Mouse (Mus musculus) left cerebral cortex, adult 11 months (tissue): ENCODE data around the gene Fgf12.

ENCODE experiments used
- DNase-seq: peaks from one replicate; pipeline ENCODE4 v3.0.0; 2022; ENCODE audit warnings: low spot score

Gene Fgf12

DNA sequence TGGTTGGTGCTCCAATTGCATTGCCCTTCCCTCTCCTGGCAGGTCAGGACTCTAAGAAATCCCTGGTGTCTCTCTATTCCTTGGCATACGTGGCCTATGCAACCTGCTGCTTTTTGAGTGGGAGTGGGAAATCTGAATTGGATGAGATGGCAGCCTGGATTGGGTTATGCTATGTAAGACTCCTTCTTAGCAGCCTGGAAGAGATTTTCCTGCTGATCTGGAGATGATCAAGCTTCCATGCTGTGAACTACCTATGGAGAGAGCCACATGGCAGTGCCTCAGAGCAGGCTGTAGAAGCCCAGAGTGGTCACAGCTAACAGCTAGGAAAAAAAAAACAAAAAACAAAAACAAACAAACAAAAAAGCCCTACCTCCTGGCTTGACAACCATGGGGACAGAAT, 277.3 kb downstream of the Fgf12 start:
- no peak for DNase-seq

- DNase-seq = no peak
Observed at GRCm38 (mm10) chr16:28454821-28455220, 298.0 kb downstream of the Fgf12 start.

DNA sequence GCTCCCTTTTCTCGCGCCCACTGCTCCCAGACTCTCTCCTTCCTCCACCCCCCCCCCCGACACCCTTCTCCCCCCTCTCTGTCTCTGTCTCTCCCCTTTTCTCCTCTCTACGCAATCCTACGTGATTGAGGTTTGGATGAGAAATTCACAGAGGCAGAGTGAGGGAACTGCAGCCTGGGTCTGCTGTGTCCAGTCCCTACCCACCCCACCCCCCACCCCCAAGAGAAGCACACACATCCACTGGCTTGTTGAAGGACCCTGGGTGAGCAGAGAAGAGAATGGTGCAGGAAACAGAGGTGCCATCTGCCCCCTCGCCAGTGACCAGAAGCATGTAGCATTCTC, 305.8 kb downstream of the Fgf12 start:
- DNase-seq = no peak

DNA sequence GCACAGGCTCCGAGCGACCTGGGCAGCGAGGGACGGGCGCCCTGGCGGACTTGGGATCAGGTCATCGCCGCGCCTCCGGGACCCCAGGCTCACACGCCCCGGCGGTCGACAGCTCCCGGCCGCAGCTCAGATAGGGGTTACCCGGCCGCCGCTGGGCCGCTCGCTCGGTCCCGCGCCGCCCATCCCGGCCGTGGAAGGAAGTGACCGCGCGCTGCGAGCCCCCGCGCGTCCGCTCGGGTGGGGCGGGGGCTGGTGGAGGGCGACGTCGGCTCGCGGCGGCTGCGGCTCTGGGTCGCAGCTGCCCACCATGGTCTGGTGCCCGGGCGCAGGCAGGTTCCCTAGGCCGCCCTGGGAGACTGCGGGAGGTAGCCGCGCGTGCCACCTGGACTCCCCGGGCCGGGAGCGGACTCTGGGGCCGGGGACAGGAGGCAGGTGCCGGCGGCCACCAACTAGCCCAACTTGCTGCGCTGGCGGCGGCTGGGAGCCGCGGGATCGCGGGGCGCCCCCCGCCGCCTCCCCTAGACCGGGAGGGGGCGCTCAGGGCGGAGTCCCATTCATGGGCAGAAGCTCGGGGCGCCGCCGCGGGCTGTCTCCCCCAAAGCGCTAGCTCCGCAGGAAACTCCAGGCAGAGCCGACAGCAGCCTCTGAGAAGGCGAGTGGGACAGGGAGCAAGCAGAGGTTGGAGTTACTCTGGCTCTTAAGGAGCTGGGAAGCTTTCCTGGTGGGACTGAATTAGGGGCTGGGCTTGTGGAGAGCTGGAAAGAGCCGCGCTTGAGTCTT, 306.3 kb downstream of the Fgf12 start:
- no peak for DNase-seq

DNA sequence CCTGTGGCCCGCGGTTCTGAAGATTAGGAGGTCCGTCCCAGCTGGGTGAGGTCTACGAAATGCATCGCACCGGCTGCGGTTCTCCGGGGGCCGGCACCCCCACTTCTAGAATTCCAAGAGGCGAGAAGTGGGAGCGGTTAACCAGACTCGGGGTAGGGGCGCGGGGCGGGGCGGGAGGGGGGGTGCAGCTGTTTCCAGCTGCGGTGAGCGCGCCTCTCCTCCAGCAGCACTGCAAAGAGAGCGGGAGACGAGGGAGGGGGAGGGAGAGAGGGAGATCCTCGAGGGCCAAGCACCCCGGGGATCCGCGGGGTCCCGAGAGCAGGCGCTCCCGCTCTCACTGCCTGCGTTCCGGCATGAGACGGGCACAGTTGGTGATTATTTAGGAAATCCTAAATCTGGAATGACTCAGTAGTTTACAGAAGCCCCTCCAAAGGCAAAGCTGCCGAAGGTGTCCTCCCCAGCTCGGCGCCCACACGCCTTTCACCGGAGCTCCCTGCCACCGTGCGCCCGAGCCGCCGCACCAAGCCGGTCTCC, 307.0 kb downstream of the Fgf12 start:
- DNase-seq = no peak

GRCm38 (mm10) chr16:28444993-28445799, 307.7 kb downstream of the Fgf12 start:
- DNase-seq = no peak

- DNase-seq = no peak
Observed at GRCm38 (mm10) chr16:28421617-28422016, 331.3 kb downstream of the Fgf12 start.

DNA sequence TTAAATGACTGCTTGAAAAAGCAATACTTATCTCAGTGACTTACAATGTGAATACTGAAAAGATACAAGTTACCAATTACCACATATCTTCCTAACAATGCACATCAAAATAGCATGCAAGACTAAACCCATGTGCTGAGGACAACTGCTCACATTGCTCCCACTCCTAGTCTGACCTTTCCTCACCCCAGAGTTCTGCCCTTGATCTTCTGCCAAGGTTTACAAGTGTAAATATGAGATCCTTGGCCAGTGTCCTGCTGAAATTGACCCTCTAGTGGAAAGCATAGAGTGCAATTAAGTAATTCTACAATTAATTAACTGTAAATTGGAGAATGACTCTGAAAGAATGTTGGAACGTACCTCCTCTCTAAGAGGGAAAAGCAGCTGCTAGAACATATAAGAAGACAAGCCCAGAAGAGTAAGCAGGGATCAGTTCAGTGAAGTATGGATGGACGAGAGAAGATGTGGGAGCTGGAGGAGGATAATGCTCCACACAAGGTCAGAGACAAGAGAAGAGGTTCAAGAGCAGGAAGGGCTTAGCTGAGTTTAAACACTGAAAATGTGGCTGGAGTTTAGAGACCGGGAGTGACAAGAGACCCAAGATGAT, 333.1 kb downstream of the Fgf12 start:
- no peak for DNase-seq

DNA sequence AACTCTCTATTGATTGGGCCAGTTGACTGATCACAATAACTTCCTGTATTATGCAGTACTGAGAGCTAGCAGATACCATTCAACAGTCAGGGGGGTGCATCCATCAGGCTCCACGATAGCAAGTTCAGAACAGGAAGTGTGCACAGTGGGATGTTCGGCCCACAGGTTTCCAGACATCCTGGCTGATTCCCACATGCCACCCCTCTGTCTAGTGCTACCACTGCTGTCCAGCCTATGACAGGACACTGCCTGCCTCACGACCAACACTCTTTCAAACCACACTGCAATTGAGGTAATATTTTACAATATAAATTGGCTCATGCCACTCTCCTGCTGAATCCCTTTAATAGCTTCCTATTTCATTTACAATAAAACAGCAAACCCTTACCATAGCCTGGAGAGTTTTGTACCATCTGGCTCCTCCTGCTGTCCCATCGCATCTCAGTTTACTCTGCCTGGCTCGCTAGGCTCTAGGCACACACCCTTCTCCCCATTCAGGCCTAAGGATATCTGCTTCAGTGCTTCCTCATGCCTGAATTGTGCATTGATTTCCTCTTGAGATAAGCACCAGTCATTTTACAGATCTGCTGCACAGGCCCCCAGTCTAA, 341.6 kb downstream of the Fgf12 start:
- DNase-seq = no peak

- no peak for DNase-seq
Observed at GRCm38 (mm10) chr16:28408294-28408693, 344.6 kb downstream of the Fgf12 start.

DNA sequence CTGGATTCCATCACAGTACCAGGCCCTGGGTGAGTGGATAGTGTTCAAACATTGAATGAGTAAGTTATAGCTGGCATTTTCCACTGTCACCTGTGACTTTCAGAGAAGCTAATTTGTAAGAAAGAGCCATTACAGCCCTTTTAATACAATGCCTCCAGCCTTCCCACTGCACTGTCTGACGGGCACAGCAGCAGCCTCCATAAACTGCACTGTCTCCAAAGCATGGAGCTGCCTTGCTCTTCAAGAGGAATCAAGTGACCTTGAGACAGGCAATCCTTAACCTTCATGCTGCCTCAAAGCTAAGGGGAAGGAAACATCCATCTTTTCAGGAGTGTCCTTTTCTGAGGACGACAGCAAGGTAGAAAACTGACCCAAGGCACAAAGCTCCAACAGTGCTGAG, 345.0 kb downstream of the Fgf12 start:
- no peak for DNase-seq

- DNase-seq = no peak
Observed at GRCm38 (mm10) chr16:28404156-28404555, 348.7 kb downstream of the Fgf12 start.

- no peak for DNase-seq
Observed at GRCm38 (mm10) chr16:28402701-28403100, 350.2 kb downstream of the Fgf12 start.

GRCm38 (mm10) chr16:28391283-28391682, 361.6 kb downstream of the Fgf12 start:
- no peak for DNase-seq

GRCm38 (mm10) chr16:28389114-28389513, 363.8 kb downstream of the Fgf12 start:
- DNase-seq = no peak

GRCm38 (mm10) chr16:28374790-28375189, 378.1 kb downstream of the Fgf12 start:
- no peak for DNase-seq

DNA sequence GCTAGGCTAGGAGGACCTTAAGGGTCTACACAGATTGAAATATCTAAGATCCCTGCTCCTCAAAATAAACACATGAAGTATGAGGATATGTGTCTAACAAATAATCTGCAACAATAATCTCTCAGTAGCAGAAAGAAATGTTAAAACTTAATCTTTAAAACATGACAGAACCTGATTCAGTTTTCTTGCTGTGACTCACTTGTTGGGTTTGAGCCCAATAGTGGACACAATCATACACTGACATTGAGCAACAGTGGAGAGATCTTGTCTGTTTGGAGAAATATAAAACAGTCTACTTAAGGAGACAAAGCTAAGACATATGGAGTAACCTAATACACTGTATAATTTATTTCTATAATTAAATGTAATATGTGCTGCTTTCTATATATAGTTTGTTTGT, 379.6 kb downstream of the Fgf12 start:
- no peak for DNase-seq

- no peak for DNase-seq
Observed at GRCm38 (mm10) chr16:28350624-28351023, 402.2 kb downstream of the Fgf12 start.

DNA sequence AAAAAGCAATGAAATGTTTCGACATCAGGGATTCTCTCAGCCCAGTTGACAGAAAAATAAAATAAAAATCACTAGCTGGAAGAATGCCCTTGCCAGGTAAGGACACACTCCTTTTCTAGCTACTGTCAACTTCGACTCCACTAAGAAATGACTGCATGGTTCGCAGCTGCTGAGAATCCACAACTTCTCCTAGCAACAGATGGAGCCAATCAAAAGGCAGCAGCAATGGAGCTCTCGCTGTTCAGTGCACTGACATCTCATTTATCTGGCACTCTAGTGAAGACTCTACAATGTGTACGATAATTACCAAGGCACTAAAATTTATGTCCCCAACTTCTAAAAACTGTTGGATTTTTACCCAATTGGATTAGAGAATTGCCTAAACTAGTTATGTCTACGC, 407.5 kb downstream of the Fgf12 start:
- no peak for DNase-seq

- DNase-seq = no peak
Observed at GRCm38 (mm10) chr16:28337930-28338329, 414.9 kb downstream of the Fgf12 start.

GRCm38 (mm10) chr16:28336700-28337099, 416.2 kb downstream of the Fgf12 start:
- DNase-seq = no peak

GRCm38 (mm10) chr16:28335025-28335424, 417.8 kb downstream of the Fgf12 start:
- no peak for DNase-seq
